Mouse (Mus musculus) kidney, adult 8-10 months (tissue): ENCODE measurements around the gene Als2cr12.
"Not testable (repeated sequence)": the region's sequence is repeated elsewhere in the genome, so short reads cannot be mapped to it uniquely, and the experiment has no call there.

Experiments
- DNase-seq, 2 experiments: peaks; one replicate each; pipeline ENCODE4 v3.0.0; 2022

The Als2cr12 gene

DNA sequence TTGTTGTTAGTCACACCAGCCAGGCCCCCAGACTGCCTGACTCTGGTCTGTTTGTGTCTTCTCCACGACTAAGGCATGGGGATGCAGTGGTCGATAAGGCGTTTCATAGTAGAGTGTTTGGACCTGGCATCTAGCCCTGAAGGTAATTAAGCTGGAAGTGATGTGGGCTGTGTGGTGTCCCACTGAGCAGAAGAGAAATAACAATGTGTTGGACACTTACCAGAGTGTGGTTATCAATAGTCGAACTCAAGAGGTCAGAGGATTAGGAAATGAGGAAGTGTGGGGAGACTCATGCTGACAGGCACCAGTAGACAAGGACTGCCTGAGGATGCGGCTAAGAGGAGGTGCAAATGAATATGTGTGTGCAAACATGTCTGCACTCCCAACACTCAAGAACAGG is 17.4 kb downstream of the Als2cr12 start:
- DNase-seq: not testable (repeated sequence)

DNA sequence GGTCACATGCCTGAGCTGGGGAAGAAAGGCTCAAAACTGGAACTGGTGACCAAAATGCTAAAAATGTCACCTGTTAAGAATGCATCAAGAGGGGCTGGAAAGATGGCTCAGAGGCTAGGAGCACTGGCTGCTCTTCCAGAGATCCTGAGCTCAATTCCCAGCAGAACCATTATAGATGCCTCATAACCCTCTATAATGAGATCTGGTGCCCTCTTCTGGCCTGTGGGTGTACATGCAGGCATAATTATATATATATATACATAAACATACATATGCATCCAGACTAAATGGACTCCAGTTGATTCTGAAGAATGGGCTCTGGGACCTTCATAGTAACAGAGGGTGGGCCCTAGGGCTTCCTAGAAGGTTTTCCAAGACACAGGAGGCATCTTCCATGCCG is 18.2 kb downstream of the Als2cr12 start:
- peak; percentile 17 to 49 for DNase-seq

DNA sequence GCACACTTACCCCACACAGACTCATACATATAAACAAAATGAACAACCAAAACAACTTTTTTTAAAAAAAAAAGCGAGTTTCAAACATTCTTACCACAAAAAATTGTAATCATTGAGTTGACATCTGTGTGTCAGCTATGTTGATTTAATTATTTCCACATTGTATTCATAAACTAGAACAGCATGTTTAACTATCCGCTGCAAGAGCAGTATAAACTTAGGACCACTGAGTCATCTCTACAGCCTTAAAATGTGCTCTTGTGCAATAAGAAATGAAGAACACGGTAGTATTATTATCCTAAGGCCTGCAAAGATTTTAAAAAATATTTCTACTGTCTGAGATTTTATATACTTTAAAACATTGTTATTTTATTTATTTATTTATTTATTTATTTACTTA is 20.8 kb downstream of the Als2cr12 start:
- DNase-seq: no peak

DNA sequence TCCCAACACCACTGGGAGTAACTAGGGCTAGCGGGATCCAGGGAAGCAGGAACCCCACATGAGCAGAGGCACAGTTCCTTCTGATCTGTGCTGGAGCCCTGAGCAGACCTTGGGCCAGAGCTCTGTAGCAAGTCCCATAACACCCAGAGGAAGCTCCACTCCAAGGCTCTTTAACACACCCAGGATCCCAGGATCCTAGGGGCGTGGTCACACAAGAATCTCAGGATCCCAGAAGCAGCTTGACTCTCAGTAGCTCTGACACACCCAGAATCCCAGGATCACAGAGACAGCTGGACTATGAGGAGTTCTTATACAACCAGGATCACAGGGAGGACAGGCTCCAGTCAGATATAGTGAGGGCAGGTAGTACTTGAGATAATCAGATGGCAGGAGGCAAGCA is 23.7 kb downstream of the Als2cr12 start:
- no peak for DNase-seq

DNA sequence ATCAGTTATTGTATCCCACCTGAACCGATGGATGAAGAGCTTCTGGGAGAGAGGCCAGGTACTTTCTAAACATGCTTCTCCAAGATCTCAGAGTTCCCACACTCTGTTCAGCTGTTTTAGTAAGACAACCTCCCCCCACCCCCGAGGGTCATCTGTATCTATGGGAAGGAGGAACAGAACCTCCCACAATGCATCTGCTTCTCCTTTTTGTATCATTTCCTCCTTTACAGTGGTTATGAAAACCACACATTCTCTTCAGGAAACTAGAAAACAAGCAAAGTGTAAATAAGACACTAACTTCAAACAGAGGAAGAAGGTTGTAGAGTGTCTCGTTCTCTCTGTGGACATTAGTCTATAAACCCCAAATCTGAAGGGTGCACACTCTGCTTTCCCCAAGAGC is 26.2 kb downstream of the Als2cr12 start:
- DNase-seq: not testable (repeated sequence)

DNA sequence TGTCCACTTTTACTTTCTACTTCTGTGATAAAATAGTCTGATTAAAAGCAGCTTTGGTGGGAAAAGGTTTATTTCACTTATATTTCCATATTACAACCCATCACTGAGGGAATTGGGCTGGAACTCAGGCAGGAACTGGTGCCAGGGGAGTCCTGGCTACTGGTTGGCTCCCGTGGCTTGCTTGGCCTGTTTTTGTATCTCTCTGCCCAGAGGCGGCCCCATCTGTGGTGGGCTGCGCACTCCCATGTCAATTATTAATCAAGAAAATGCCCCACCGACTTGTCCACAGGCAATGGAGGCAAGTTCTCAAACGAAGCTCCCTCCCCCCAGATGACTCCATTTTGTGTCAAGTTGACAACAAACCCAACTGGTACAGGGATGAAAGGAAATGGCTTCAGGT is 27.6 kb downstream of the Als2cr12 start:
- no peak for DNase-seq

DNA sequence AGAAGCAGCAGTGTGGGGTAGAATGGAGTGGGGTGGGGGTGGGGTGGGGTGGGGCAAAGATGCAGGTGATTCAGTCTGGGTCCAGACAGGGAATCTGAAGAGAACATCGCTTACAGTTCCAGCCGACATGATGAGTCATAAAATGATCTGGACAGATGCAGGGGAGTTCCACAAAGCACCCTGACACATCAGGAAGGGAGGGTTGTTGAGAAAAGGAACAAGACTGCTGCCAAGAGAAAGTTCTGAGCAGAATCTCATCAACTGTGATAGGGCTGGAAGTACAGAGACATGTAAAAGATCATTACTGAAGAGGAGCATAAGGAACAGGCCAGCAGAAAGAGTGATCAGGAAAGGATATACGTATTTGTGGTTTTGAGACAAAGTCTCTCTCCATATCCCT is 32.4 kb downstream of the Als2cr12 start:
- DNase-seq: not testable (repeated sequence)

DNA sequence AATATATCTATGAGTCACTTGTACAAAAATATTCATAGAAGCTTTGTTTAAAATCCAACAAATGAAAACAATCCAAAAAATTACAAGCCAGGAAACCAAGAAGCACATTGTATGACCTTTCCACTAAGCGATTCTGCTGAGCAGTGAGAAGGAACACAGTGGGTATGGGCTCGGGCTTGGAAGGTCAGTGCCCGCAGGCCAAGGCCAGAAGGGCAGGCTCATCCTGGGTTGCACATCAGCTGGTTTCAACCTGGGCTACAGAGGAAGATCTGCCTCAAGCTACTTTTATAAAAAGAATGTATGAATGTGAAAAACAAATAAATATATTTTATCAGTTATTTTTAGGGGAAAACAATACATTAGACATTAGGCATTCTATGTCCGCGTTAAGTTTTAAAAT is 33.1 kb downstream of the Als2cr12 start:
- peak; percentile 21 to 29 for DNase-seq

DNA sequence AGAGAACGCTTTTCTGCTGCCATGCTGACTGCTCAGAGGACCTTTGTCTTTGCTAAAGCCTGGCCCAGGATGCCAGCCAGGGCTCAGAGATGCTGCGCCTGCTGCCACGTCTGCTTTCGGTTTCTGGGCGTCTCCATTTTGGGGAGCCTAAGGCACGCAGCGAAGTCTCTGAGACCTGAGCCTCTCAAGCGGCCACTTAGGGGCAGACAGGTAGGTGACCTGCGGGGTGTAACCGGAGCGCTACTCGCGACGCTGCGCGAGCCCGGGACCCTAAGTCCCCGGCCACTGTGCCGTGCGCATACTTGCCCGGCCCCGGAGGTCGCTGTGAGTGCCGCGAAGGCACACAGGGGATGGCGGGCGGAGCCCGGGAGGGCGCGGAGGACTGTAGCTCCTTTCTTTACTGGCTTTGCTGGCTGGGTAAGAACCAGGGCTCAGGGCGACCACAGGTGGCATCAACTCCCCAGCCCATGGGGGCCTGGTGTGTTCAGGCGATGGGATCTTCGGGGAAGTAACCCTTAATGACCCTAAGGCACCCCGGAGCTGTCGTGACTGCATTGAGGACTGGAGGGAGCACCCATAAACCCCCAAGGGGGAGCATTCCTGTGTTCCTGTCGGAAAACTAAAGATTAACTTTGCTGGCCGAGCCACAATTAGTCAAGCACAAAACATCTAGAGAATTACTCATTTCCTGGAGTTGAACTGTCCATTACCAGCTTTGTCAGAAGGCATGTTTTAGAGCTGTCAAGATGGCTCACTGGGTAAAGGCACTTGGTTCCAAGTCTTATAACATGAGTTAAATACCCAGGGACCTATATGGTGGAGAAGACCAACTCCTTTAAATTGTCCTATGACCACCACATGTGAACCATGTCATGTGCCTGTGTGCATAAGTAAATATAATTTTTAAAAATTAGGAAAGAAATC is 43.0 kb downstream of the Als2cr12 start:
- peak; percentile 49 to 74 for DNase-seq

DNA sequence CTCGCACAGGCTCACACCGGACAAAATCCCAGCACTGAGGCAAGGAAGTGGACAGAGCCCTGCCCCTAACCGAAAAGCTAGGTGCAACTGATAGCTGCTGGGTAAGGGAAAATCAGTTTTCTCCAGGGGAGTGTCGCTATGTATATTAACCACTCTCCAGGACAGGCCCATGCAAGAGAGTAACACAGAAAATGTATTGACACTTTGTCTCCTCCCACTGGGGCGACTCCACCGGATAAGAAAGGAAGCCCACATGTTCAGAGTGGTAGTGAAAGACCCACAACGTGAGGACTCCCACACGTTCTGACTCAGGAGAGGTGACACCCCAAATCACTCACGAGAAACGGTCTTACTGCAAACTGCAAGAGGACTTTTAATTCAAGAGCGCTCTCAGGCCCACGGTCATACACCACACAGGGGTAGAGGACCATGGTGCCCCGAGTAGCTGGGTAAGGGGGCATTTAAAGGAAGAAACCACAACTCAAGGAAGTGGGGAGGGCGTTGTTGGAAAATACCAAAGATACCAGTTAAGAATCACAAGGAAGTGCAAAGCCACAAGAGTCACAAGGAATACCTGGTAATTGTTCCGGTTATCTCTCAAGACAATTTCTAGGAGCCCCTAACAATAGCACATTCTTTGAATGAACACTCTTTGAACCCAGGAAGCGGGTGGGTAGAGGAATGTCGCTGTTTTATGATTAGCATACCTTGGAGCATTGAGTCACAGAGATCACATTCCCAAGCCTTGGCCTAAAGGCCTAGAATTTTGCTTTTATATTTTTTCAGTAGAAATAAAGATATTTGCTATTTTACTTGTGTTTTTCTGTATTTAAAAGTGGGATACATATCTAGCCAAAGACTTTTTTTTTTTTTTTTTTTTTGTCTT is 44.0 kb downstream of the Als2cr12 start:
- DNase-seq: not testable (repeated sequence)

DNA sequence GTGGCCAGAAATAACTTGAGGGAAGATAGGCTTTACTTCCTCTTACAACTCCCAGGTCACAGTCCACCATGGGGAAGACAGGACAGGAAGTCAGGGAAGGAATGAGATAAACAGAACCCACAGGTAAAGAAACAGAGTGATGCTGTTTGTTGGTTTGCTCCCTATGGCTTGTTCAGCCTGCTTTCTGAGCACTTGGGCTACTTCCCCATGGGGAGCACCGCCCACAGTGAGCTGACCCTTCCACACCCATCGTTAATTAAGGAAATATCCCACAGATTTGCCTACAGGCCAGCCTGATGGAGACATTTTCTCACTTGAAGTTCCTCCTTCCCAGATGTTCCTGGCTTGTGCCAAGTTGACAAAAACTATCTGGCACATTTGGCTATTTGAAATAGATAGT is 66.9 kb downstream of the Als2cr12 start:
- not testable (repeated sequence) for DNase-seq

DNA sequence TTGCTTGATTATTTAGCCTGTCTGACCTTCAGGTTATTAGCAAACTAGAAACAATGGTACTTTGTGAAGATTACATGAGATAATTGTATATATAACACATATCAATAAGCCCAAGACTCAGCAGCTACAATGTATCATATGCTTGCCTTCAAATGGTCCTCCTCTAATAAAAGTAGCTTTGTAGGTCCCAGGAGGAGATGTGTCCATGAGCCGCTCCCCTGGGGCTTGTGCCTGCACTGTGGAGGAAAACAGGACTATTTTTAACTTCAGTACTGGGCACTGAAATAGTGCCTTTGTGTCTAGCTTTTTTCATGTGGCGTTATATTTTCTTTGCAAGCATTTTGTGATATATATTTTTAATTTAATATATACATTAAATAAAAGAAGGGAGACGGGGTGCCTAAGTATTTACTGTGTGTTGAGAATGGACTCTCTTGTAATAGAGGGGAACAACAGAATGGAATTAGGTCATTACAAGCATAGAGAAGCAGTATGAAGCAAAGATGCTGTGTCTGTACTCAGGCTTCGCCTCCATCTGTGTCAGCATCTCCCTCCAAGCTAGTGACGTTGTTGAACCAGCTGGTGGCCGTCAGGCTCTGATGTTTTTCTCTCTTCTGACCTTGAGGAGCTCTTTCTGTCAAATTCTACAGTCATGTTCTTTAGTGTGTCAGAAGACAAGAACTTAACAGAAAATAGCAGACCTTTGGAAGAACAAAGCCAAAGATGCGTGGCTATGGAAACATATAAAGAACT is 73.6 kb downstream of the Als2cr12 start:
- DNase-seq: no peak

DNA sequence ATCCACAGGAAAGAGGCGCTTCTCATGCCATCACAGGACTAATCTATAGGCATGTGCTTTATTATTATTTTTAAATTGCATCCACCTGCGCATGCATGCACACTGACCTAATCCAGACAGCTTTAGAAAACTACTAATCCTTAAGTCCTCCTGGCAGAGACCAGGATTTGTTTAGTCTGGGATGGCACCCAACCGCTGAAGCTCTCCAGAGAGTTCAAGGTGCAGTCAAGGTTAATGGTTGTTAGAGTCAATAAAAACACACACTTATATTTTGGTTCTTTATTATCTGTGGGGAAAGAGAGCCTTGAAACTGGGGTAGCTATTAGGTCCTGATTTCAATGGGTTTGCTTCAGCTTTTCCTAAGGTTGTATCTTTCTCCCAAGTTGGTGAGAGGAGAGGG is 74.5 kb downstream of the Als2cr12 start:
- DNase-seq: peak; percentile 26 to 44

DNA sequence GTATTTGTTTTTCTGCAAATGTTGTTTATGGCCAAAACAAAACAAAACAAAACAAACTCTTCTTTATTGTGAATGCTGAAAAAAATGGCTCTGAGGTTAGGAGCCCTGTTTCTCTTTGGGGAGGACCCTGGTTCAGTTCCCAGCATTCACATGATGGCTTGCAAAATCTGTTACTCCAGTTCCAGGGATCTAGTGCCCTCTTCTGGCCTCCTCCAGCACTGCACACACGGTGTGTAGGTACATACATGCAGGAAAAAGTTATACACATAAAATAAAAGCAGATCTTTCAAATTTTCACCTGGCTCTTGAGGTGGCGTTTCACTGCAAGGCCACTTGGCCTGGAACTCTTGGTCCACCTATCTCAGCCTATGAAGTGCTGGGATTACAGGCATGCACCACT is 77.0 kb downstream of the Als2cr12 start:
- no peak for DNase-seq

DNA sequence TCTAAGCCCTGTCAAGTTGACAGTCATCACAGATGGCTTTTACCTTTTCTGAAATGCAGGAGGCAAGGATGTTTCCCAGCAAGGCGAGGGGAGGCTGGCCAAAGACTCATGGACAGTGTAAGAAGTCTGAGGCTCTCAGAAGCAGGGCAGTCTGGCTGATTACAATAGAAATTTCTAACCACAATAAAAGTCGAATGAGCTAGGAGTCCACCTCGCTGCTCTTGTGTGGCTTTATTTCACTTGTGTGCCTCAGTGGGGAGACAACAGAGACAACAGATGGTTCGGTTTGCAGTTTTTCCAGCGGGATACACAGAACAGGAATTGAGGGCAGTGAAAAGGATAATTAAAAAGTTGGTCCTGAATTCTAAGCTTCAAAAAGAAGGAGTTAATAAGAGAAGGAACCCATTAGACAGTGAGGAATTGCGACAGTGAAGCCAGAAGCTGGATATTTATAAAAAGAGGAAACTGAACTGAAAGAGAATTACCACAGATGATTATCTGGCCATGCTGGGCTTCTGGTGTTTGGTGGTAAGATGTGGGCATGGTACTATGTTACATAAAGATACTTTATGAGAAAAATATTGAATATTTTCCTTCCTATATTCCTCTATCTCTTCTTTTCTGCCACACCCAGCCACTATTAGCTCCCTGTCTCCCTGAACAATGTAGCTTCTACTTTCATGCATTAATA is 77.7 kb downstream of the Als2cr12 start:
- DNase-seq: no peak

DNA sequence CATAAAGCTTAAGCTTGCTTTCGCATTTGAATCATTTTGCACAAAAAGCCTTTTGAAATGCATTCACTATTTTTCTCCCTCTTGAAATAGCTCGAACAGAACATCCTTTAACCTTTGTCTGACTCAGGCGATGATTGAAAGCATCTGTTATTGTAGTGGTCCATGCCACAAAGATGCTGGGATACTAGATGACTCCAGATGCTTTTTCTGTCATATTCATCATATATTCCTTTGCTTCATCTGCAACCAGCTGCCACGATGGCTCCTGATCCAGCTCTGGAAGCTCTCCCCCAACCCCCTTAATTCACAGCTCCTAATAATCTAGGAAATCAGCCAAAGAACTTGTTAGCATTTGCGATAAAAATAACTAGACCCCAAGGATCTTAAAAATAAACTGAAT is 78.7 kb downstream of the Als2cr12 start:
- no peak for DNase-seq

DNA sequence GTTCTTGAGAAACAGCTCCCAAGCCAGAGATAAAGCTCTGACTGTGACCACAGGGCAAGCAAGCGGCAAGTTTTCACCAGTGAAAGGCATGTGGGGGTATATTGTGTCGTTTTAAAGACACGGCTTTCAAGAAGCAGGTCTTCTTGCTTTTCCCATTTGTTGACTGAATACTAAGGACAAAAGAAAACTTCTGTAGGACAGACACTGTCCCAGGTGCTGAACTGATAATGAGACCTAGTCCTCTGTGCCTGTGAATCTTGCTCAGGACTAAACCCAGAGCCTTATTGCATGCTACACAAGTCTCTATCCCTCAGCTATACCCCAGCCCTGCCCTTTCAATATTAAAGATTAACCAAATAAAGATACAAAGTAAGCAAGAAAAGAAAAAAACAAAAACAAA is 79.6 kb downstream of the Als2cr12 start:
- no peak for DNase-seq

DNA sequence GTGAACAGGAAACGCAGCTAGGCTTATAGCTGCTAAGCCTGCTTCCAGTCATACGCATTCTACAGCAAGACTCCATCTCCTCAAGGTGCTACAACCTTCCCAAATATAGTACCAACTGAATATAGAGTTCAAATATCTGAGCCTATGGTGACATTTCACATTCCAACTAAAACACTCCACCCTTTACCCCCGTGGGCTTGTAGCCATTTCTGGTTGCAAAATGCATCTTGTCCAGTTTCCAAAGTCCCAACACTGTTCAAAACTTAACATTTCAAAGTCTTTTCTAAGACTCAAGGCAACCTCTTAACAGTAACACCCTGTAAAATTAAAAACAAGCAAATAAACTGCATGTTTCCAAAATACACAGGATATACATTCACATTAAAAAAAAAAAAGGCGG is 80.6 kb downstream of the Als2cr12 start:
- DNase-seq: no peak

DNA sequence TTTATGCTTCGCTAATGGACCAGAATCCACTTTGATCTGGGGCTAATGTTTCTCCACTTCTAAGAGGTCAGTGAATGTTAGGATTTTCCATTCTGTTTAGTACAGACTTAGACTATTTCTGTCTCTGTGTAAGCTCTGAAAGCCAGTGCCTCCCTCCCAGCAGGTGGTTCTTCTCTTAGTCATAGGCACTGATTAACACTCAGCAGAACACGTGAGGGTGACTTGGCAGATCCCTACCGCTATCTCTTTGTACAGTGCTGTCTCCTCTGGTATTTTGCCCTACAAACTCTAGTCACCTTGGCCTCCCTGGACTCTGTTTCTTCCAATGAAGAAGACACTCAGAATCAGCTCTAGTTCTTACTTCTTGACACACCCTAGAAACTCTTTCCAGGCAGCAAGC is 81.4 kb downstream of the Als2cr12 start:
- peak; percentile 87 to 89 for DNase-seq

DNA sequence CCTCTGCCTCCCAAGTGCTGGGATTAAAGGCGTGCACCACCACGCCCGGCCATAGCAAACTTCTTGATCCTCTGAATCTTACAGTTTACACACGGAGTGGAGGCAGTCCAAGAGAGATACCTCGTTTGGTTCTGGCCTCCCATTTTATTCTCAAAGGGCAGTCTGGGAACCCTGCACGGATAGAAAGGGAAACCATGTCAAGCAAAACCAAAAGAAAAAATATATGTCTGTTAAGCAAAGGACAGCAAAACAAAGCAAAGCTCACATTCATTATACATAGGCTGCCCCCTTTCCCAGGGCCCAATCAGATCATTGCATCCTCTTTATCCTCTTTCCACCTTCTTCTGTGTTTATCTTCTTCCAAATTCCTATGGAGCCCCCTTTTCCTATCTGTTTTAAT is 82.0 kb downstream of the Als2cr12 start:
- DNase-seq: peak in 1 of 2 experiments; percentile 15

DNA sequence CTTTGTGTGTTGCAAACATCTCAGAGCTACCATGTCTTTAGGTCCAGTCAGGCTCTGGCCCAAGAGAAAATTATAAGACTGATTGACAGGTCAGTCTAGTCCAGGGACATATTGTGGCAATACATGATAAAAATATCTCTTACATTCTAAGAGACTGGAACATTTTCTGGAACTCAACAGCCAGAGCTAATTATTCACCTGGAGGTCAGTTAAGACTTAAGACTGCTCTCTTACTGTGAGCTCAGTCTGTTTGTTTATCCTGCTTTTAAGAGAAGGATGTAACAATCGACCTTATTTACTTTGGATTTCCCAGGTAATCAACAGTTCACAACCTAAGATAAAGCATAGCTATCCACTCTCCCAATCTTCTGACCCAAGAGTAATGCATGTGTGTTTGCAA is 85.2 kb downstream of the Als2cr12 start:
- DNase-seq: peak in 1 of 2 experiments; percentile 47

DNA sequence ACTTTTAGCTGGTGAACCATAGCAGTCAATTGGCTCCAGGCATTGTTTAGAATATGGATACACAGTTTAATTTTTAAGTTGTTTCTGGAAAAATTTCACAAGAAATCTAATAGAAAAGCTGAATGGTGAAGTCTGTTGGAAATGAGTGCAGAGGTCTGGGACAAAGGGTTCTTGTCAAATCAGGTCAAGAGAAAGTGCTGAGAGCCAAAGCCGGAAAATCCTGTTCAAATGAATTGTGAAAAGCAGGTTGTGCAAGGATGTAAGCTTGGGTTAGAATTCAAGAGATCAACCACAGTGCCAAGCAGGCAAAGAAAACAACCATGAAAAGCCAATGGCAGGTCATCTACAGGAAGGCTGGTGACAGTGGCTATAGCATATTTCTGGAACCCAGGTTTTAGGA is 85.6 kb downstream of the Als2cr12 start:
- DNase-seq: peak; percentile 24 to 44
